Mouse (Mus musculus): ENCODE data around the gene Sstr2. TPM values are rescaled to one million over a fixed set of nuclear protein-coding genes. Genes with fewer than 3 reads are reported as not detected.
A peak's percentile ranks its signal among the peaks of the same experiment; 100 is the strongest.

Gene Sstr2
- total RNA-seq, 2 experiments from 2014 or later, result not detected

DNA sequence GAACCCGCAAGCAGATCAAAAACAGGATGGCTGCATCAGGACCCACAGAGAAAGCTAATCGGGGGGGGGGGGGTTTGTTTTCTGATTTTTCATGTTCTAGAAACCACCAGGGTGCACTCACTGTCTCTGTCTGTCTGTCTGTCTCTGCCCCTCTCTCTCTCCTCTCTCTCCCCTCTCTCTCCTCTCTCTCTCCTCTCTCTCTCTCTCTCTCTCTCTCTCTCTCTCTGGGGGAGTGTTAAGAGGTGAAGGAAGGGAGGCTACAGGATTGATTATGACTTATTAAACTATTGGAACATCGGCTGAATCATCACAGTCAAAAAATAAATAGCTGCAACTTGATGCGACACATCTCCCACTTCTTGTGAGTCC lies 855 bp upstream of the Sstr2 start:
- intact Hi-C loops (cut with DNase I), result loop anchor here (2.0 to 10.0 kb wide), 2 partner anchors 113 to 323 kb away; no protein-coding TSS in a partner anchor
- DNase-seq, result no peak

DNA sequence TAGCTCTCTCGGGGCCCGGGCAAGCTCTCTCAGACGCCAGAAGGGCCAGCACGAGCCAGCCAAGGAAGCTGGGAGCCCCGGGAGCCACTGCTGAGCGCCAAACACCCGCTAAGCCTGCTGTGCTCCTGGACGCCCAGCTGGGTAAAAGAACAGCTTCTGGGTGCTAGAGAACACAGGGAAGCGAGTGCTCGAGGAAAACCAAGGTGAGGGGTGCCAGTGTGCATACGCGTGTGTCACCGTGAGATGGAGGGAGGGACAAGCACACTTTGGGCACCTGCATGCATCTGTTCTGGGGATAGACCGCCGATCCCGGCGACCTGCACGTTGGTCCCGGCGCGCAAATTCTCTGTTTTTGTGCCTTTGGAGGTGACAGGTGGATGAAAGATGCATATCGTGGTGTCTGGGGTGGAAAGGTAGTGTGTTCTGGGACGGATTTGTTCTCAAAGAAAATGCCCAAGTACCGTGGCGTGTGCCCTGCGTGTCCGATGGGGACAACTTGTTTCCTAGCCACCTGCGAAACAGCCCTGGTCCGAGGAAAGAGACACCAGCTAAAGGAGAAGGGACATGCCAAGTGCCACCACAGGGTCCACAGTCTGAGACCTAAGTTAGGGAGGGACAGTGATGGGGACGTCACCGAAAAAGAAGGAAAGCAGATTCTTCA lies 408 bp downstream of the Sstr2 start:
- intact Hi-C loops (cut with DNase I), result loop anchor here (2.0 to 10.0 kb wide), 3 partner anchors 115 to 437 kb away; no protein-coding TSS in a partner anchor
- DNase-seq, result no peak

DNA sequence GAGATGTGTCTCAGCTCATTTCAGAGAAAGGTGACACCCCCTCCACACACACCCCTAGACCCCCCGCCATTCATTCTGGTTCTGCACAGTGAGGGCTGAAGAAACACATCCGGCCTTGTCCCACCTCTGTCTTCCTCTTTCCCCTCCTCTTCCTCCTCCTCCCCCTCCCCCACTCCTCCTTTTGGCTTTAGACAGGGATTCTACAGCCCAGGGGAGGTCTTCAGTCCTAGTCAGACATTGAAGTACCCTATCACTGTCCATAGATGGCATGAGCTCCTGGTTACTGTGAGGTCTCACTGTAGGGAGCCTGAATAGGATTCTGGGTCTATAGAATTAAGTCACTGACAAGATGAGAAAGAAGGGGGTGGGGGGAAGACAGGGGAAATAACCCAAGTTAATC lies 1.9 kb downstream of the Sstr2 start:
- intact Hi-C loops (cut with DNase I), result loop anchor here (5.0 kb wide), 1 partner anchor 439 kb away; no protein-coding TSS in a partner anchor
- no peak for DNase-seq

DNA sequence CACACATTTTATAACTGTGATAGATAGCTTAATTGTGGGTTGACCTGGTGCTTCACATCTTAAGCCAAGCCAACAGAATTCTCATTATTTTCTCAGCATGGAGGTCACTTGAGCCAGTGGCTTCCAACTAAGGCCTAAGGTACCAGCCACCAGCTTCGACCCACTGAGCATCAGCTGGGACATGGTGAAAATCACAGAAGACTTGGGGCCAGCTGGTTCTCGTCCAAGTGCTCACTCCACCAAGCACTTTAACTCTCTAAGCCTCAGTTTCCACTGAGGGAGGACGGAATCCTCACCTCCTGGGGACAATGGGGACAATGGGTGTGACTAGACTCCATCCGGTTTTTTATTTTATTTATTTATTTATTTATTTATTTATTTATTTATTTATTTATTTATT lies 2.9 kb downstream of the Sstr2 start:
- intact Hi-C loops (cut with DNase I), result loop anchor here (5.0 kb wide), 1 partner anchor 440 kb away; no protein-coding TSS in a partner anchor
- no peak for DNase-seq

DNA sequence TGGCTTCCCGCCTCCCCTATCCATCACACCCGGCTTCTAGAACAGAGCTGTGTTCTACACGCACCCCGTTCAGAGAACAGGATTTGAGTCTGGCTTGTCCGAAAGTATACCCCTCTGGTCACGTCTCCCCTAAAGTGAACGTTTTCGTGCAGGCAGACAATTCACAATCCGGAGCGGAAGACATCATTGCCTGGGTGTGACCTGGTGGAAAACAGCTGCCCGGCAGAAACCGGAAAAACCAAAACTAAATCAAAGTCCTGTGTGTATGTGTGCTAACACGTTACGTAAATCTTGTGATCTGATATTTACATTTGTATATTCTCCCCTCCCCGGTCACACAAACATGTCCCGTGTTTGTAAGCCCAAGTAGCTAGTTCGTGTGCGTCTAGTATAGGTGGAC lies 6.3 kb downstream of the Sstr2 start:
- intact Hi-C loops (cut with DNase I), result no loop called here
- DNase-seq, result no peak

DNA sequence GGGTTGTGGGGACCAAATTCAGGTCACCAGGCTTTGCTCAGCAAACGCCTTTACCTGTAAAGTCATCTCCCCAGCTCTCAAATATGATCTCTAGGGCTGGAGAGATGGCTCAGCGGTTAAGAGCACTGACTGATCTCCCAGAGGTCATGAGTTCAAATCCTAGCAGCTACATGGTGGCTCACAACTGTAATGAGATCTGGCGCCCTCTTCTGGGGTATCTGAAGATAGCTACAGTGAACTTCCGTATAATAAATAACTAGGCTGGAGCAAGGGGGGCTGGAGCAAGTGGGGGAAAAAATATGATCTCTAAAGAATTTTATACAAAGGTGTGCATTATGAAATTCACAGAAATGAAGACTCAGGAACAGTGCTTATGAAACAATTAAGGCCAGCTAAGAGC lies 8.6 kb downstream of the Sstr2 start:
- intact Hi-C loops (cut with DNase I), result no loop called here
- no peak for DNase-seq

DNA sequence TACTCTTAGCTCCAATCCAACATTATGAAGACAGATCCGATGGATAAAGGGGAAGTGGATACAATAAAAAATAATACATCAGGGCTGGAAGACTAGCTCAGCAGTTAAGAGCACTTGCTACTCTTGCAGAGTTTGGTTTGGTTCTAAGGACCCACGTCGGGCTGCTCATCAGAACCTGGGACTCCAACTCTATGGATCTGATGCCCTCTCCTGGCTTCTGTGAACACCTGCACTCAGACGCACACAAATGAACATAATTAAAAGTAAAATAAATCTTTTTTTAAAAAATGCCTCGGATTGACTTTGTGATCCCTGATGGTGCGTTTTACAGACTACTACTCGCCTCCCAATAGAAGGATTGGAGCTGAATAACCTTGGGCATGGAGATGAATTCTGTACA lies 11.5 kb downstream of the Sstr2 start:
- DNase-seq, result no peak
- intact Hi-C loops (cut with DNase I), result no loop called here

DNA sequence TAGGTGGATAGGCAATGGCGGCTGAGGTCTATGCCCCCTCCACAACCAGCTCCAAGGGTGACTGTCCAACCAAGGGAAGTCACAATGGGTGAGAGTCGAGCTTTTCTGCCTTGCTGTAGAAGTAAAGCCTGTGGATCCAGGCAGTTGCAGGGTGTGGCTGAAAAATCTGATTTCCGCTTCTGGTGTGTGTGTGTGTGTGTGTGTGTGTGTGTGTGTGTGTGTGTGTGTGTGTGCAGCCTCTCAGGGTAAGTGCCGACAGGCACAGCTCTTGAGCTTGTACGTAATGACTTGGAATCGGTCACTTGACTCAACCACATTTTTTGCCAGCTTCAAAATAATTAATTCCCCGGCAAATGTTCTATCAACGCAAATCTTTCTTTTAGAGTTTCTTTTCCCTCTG lies 12.2 kb downstream of the Sstr2 start:
- intact Hi-C loops (cut with DNase I), result no loop called here
- DNase-seq, result no peak

DNA sequence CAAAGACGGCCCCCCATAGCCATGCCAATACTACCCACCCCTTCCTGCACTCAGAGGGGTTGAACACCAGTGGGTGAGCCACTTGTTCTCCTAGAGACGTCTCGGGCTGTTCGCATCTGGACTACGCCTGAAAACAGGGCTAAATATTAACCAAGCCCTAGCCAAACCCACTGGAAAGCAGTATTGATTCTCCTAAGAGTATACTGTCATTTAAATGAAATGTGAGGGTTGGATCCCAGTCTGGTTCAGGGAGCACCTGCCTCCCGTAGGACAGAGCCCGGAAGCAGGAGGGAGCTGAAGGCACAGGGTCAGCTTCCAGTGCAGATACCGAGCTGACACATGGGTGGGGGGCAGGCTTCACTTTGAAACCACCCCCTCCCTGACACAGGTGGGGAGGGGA lies 12.7 kb downstream of the Sstr2 start:
- DNase-seq, result no peak

DNA sequence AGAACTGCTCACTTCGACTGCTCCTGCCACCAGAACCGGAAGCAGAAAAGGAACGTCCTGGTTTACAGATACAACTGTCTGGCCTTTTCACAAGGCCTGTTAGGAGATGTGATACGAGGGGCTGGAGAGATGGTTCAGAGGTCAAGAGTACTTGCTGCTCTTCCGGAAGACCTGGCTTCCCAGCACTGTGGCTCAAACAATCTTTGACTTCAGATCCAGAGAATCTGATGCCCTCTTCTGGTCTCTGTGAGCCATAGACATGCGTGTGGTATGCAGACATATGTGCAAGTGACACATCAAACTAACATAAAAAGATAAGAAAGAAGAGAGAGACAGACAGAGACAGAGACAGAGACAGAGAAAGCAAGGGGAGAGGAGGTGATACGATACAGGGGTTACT lies 13.2 kb downstream of the Sstr2 start:
- intact Hi-C loops (cut with DNase I), result no loop called here
- no peak for DNase-seq

More for the DNA sequence above, 12.7 kb downstream of the Sstr2 start:
- intact Hi-C loops (cut with DNase I), result no loop called here

DNA sequence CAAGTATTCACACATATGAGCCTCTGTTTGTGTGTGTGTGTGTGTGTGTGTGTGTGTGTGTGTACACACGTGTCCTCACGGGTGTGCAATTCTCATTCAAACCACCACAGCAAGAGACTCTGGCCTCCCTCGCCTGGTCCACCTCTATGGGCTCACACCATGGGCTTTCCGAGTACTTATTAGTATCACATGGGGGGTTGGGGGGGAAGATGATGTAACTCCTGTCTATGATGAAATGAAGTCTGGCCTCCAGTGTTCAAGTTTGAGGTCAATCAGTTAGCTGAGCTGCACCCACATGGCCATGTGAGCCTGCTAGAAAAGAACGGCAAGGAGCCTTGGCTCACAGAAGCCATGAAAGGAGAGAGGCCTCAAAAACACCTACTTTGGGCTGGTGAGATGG lies 14.3 kb downstream of the Sstr2 start:
- intact Hi-C loops (cut with DNase I), result no loop called here
- no peak for DNase-seq

DNA sequence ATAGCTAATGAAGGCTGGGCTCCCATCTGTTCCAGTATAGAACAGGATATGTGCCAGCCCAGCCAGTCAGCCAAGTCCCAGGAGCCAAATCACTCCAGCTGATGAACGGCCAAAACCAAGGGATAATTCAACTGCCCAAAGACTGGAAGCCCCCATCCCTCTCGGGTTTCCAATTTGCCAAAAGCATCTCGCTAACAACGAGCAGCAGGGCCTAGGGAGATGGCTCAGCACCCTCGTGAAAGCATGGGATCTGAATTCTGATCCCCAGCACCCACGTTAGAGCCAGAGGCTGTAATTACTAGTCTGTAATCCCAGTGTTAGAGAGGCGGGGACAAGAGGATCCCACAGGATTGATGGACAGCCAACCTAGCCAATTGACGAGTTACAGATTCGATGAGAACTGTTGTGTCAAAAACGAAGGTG lies 15.6 kb downstream of the Sstr2 start:
- intact Hi-C loops (cut with DNase I), result no loop called here
- DNase-seq, result peak in 1 of 2 experiments; percentile 2

DNA sequence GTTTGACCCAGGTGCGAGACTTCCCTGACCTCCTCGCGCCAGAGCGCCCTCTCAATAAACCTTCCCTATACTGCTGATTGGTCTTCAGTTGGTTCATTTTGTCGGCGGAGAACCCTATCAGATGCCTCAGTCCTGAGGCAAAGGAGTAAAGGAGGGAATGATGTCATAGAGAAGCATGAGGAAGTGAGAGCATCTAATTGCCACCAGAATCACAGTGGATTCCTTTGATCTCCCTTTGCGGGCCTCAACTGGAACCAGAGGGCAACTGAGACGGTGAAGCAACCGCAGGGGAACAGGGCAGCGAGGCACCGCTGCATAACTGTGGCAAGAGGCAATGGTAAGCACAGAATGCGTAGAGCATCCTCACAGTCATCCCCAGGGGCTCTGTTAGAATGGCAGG lies 19.5 kb downstream of the Sstr2 start:
- no peak for DNase-seq
- intact Hi-C loops (cut with DNase I), result no loop called here

DNA sequence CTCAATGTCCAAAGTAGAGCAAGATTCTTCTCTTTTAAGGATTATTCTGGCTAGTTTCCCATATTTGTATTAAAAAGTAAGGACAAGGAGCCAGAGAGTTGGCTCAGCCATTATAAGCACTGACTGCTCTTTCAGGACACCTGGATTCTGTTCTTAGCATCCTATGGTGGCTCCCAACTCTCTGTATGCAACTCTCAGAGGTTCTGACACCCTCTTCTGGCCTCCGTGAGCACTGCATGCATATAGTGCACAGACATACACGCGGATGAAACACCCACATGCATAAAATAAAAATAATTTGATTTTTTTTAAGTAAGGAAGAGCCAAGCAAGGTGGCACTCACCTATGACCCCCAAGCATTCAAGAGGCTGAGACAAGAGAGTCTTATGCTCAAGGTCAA lies 26.0 kb downstream of the Sstr2 start:
- intact Hi-C loops (cut with DNase I), result loop anchor here (5.0 kb wide), 1 partner anchor 37 kb away; the partner anchor contains the start of genes D11Wsu47e and Fam104a
- DNase-seq, result no peak

DNA sequence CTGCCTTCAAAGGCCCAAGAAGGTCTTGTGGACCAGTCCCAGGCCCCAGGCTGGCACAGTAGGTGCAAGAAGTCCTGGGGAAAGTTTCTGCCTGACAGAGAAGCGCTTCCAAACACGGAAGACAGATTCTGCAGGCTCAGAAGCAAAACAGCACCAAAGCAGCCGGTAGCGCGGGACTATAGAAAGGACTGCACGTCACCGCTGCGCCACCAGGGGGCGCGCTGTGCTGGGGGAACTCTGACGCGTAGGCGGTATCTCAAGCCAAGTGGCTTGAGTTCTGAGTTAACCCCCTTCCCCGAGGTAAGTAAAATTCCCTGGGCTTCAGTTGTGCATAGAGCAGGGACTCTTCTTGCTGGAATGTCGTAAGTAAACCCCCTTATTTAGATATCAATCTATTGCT lies 29.0 kb downstream of the Sstr2 start:
- peak; percentile 78 to 79 for DNase-seq
- intact Hi-C loops (cut with DNase I), result loop anchor here (2.0 to 5.0 kb wide), 2 partner anchors 34 to 163 kb away; partner anchors contain the start of genes D11Wsu47e and Fam104a

DNA sequence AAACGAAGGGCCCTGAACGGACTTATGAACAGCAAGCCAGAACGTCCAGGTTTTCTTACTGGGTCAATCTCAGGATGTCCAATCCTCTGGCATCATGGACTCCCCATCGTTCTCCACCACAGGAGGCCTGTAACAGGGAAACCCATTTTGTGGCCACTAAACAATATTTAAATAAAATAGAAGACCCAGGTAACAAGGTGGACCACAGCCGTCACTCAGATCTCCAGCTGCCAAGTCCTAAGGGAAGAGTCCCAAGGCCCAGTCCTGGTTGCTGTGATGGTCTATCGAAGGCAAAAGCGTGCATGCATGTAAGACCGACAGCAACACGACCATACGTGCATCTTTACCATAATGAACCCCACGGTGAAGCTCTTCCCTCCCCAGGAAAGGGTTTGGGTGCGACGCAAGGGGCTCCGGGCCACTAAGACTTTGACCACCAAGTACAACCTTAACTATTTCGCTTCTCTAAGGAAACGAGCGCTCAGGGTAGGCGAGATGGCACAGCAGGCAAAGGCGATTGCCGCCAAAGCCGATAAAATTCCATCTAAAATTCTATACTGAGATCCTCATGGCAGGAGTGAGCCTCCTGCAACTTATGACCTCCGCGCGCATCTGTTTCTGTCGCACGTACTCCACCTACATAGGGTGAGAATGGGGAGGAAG lies 29.7 kb downstream of the Sstr2 start, which contains the start of gene Cog1:
Cog1 (plus strand) TSS at position 480 of the 663 bp plus-strand sequence.
- intact Hi-C loops (cut with DNase I), result loop anchor here (2.0 to 5.0 kb wide), 2 partner anchors 33 to 162 kb away; partner anchors contain the start of genes D11Wsu47e and Fam104a
- no peak for DNase-seq

DNA sequence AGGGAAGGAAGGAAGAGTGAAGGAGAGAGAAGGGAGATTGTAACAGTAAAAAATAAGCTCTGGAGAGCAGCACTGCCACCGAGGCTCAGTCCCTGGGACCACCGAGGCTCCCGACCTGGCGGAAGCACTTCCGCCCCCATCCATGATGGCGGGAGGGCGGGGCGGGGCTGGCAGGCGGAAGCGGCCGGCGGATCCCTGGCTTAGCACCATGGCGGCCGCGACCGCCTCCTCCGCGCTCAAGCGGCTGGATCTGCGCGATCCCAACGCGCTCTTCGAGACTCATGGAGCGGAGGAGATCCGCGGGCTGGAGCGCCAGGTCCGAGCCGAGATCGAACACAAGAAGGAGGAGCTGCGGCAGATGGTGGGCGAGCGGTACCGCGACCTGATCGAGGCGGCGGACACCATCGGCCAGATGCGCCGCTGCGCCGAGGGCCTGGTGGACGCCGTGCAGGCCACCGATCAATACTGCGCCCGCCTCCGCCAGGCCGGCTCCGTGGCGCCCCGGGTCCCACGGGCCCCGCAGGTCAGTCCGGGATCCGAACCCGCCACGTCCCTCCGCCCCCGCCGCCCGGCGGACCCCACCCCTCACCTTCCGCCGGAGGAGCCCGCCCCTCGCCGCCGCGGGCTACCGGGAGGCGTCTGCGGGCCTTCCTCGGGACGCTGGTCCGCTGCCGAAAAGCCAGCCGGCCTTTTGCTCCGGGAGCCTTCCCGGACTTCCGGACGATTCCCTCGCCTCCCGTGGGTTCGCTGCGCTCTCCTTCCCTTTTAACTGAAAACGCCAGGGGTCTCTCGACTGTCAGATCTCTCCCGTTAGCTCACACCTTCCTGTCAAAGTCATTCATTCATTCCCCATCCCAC lies 30.4 kb downstream of the Sstr2 start, which contains the start of gene Slc39a11:
Slc39a11 (minus strand) TSS at position 727 of the 858 bp plus-strand sequence.
- intact Hi-C loops (cut with DNase I), result loop anchor here (2.0 to 5.0 kb wide), 3 partner anchors 33 to 161 kb away; partner anchors contain the start of genes D11Wsu47e and Fam104a

DNA sequence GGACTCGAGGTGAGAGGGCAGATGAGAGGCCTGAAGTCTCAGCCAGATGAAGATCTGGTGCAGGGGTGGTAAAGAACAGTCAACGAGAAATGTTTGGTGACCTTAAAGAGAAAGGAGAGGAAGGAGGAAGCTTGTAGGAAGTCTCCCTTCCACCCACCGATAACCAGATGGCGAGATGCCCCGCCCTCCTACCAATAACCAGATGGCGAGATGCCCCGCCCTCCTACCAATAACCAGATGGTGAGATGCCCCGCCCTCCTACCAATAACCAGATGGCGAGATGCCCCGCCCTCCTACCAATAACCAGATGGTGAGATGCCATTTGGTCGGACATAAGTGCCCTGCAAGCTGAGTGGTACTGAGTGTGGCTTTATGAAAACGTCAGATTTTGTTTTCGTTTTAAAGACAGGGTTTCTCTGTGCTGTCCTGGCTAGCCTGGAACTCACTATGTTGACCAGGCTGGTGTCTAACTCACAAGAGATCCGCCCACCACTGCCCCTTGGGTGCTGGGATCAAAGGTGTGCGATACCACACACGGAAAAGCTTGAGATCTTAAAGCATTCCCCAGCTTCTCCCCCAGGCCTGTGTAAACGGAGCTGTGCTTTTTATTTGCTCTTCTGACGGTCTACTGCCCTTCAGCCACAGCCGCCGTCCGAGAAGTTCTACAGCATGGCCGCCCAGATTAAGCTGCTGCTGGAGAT lies 32.2 kb downstream of the Sstr2 start:
- intact Hi-C loops (cut with DNase I), result loop anchor here (5.0 kb wide), 1 partner anchor 41 kb away; no protein-coding TSS in a partner anchor
- DNase-seq, result no peak

More for the DNA sequence above, 30.4 kb downstream of the Sstr2 start, which contains the start of gene Slc39a11:
- peak; percentile 51 to 61 for DNase-seq

DNA sequence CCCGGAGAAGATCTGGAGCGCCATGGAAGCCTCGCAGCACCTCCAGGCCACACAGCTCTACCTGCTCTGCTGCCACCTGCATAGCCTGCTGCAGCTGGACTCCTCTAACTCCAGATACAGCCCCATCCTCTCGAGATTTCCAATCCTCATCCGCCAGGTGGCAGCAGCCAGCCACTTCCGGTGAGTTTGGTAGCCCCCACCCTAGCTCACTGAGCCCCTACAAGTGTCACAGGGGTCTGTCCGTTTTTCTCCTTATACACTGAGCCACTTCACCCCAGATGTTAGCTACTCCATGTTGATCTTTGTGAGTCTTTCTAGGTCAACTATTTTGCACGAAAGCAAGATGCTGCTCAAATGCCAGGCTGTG lies 32.7 kb downstream of the Sstr2 start:
- intact Hi-C loops (cut with DNase I), result loop anchor here (5.0 kb wide), 1 partner anchor 40 kb away; no protein-coding TSS in a partner anchor
- DNase-seq, result no peak

DNA sequence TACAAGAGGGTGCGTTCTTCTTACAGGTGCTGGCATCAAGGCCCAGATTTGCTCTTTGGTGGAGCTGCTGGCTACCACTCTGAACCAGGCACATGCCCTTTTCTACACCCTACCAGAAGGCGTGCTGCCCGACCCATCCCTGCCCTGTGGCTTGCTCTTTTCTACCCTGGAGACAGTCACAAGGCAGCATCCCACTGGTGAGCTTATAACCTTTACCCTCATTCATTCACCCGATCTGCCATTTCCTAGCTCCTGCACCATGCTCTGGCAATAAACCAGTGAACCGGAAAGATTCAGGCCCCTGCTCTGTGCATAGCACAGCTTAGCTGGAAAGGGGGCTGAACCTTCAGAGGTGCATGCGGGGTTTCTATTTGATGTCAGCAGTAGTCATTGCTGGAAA lies 33.4 kb downstream of the Sstr2 start:
- intact Hi-C loops (cut with DNase I), result loop anchor here (5.0 kb wide), 1 partner anchor 40 kb away; no protein-coding TSS in a partner anchor
- no peak for DNase-seq
